Mouse (Mus musculus): ENCODE measurements at regions not wholly inside any gene's neighbourhood (a gene's known extent, or its start where the extent isn't known, plus 50 kb on each side); places are given as distances from the start of the nearest gene placed in this dataset.

DNA sequence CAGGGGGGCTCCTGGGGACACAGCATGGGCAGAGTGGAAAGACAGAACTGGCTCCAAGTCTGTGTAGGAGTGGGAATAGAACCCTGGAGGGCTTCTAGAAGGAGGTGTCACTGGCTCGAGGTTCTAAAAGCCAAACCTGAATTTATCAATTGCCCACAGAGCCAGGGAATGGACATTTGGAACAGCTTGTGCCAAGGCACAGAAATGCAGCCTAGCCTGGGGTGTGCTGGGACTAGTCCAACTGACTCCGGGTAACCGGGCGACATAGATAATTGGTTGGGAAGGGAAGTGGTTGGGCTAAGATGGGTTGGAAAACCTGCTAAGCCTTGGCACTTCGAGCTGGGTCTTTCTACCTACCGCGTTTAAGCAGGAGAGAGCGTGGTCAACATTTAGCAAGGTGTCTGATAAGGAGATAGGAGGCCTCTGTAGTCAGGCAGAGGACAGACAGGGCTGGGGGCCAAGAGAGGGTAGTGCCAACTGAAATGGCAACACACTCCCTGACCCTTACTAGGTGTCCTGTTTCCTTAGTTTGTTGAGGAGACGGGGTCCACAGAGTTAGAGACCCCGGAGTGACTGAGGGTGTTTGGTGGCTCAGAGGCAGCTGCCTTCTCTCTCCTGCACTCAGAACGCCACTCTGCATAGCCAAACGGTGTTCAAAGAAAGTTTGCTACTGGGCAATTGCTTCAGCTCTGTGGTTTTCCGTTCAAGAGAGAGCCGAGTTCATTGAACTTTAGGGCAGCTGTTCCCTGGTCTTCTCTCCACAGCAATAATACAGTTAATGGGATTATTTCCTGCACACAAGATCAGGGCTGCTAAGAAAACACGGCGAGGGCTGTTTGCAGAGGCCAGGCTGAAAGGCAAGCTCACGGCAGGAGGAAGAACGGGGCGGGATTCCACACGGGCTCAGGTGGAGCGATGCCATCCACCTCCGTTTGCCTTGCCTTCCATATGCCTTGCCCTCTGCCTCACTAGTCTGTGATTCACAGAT lies 138.3 kb upstream of the 1600014C23Rik start:
- no peak for ATAC-seq (ENCODE audit: low FRiP score, low read depth)
- H3K27ac ChIP-seq: no peak overlapping the region

GRCm38 (mm10) chr17:45871067-45871466 lies 137.4 kb upstream of the 1600014C23Rik start:
- no peak for ATAC-seq (ENCODE audit: low FRiP score, low read depth)
- Histone ChIP-seq H3K9ac (no peak overlapping the region), H3K4me3 (no peak overlapping the region), H3K4me1 (peaks cover 42% of the 10 kb centered on the region), H3K27me3 (replicated peaks) (0 out of 2 replicates have a peak, but pooled peaks cover 4% of the 10 kb centered on the region), H3K9me3 (no peaks in the 10 kb centered on the region), H3K4me2 (replicated peaks) (no peak overlapping the region), H3K27ac (no peak overlapping the region), H3K36me3 (no peaks in the 10 kb centered on the region)
- WGBS: 82% methylated on average over 9 of the region's 9 CpGs

More for the DNA sequence above, 138.3 kb upstream of the 1600014C23Rik start:
- no peak overlapping the region for H3K9ac ChIP-seq
- H3K36me3 ChIP-seq: no peaks in the 10 kb centered on the region
- H3K4me2 ChIP-seq (replicated peaks): no peak overlapping the region
- WGBS: 48% methylated on average over 22 of the region's 22 CpGs
- H3K4me3 ChIP-seq: no peak overlapping the region
- 0 out of 2 replicates have a peak, but pooled peaks cover 4% of the 10 kb centered on the region for H3K27me3 ChIP-seq (replicated peaks)
- H3K4me1 ChIP-seq: peaks cover 35% of the 10 kb centered on the region
- H3K9me3 ChIP-seq: no peaks in the 10 kb centered on the region

GRCm38 (mm10) chr17:45869014-45869968 lies 135.6 kb upstream of the 1600014C23Rik start:
- Histone ChIP-seq H3K4me3 (no peak overlapping the region), H3K4me1 (peaks cover 39% of the 10 kb centered on the region), H3K27me3 (replicated peaks) (0 out of 2 replicates have a peak, but pooled peaks cover 4% of the 10 kb centered on the region), H3K9me3 (no peaks in the 10 kb centered on the region), H3K4me2 (replicated peaks) (no peak overlapping the region), H3K9ac (0 out of 2 replicates have a peak overlapping the region, but pooled peaks have one; percentile 7), H3K27ac (no peak overlapping the region), H3K36me3 (no peaks in the 10 kb centered on the region)
- ATAC-seq (ENCODE audit: low FRiP score, low read depth): no peak
- WGBS: 53% methylated on average over 17 of the region's 17 CpGs

DNA sequence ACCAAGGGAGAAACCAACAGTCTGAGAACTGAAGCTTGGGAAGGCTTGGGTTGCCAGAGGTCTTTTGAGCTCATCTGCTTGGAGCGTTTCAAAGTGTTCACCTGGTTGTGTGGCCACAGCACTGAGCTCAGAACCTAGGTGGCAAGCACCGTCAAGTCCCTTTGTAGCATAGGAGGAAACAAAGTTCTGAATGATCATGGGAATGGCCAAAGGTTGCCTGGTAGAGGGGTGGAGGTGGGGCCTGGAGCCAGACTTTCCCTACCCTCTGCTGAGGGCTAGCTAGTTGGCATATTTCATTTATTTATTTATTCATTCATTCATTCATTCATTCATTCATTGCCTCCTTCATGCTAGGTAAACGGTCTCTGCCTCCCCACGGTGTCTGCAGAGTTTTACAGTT lies 134.9 kb upstream of the 1600014C23Rik start:
- Histone ChIP-seq H3K27me3 (replicated peaks) (0 out of 2 replicates have a peak, but pooled peaks cover 4% of the 10 kb centered on the region), H3K4me2 (replicated peaks) (no peak overlapping the region), H3K9ac (no peak overlapping the region), H3K4me1 (peaks cover 37% of the 10 kb centered on the region), H3K36me3 (no peaks in the 10 kb centered on the region), H3K4me3 (no peak overlapping the region), H3K9me3 (no peaks in the 10 kb centered on the region), H3K27ac (no peak overlapping the region)
- no peak for ATAC-seq (ENCODE audit: low FRiP score, low read depth)
- 88% methylated on average over 4 of the region's 4 CpGs for WGBS

DNA sequence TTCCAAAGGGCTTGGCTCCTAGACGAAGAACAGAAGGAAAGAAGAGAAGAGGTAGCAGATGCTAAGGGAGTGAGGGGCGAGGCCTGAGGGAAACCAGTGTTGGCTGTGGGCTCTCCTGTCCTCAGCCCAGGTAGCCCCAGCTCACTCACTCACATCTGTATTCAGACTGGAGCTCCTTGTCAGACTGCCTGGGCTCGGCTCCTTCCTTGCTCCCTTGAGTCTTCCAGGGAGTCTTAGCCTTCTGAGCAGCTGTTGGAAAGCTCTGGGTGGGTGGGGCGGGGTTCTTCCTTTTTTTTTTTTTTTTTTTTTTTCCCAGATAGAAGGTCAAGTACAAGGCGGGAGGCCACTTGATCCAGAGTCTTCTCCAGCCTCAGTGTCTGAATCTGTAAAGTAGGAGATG lies 134.1 kb upstream of the 1600014C23Rik start:
- no peak overlapping the region for H3K4me3 ChIP-seq
- H3K4me2 ChIP-seq (replicated peaks): no peak overlapping the region
- no peaks in the 10 kb centered on the region for H3K9me3 ChIP-seq
- WGBS: 83% methylated on average over 5 of the region's 5 CpGs
- no peak overlapping the region for H3K9ac ChIP-seq
- H3K4me1 ChIP-seq: peaks cover 29% of the 10 kb centered on the region
- ATAC-seq (ENCODE audit: low FRiP score, low read depth): no peak
- no peaks in the 10 kb centered on the region for H3K36me3 ChIP-seq
- 0 out of 2 replicates have a peak, but pooled peaks cover 4% of the 10 kb centered on the region for H3K27me3 ChIP-seq (replicated peaks)
- no peak overlapping the region for H3K27ac ChIP-seq

GRCm38 (mm10) chr17:45866876-45867652 lies 133.4 kb upstream of the 1600014C23Rik start:
- no peak for ATAC-seq (ENCODE audit: low FRiP score, low read depth)
- WGBS: 70% methylated on average over 15 of the region's 15 CpGs
- Histone ChIP-seq H3K9me3 (no peaks in the 10 kb centered on the region), H3K36me3 (no peaks in the 10 kb centered on the region), H3K27ac (no peak overlapping the region), H3K9ac (no peak overlapping the region), H3K4me2 (replicated peaks) (no peak overlapping the region), H3K4me1 (peaks cover 23% of the 10 kb centered on the region), H3K4me3 (no peak overlapping the region), H3K27me3 (replicated peaks) (0 out of 2 replicates have a peak, but pooled peaks cover 4% of the 10 kb centered on the region)

GRCm38 (mm10) chr17:45866346-45866745 lies 132.7 kb upstream of the 1600014C23Rik start:
- H3K4me3 ChIP-seq: no peak overlapping the region
- 18% methylated on average over 10 of the region's 10 CpGs for WGBS
- no peak for ATAC-seq (ENCODE audit: low FRiP score, low read depth)

DNA sequence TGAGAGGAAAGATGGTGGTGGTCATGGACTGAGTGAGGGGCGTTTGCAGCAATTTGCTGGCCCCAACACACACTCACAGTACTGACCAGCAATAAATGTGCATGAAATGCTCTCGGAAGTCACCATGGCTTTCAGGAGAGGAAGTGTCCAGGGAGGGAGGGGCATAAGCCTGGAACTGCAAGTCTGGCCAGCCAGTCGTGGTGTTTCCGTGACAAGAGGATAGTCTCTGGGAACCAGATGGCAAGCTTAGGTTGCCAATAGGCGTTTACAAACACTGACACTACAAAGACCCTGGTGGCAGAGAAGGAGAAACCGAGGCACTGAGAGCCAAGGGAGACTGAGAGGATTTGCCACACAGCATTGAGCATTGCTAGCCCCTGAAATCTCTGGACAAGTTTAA lies 132.3 kb upstream of the 1600014C23Rik start:
- no peak for ATAC-seq (ENCODE audit: low FRiP score, low read depth)
- Histone ChIP-seq H3K4me3 (no peak overlapping the region), H3K27ac (no peak overlapping the region), H3K9ac (no peak overlapping the region), H3K36me3 (no peaks in the 10 kb centered on the region), H3K27me3 (replicated peaks) (no peaks in the 10 kb centered on the region), H3K9me3 (no peaks in the 10 kb centered on the region), H3K4me2 (replicated peaks) (no peak overlapping the region), H3K4me1 (peaks cover 20% of the 10 kb centered on the region)
- 74% methylated on average over 6 of the region's 6 CpGs for WGBS

More at GRCm38 (mm10) chr17:45866346-45866745, 132.7 kb upstream of the 1600014C23Rik start:
- peaks cover 20% of the 10 kb centered on the region for H3K4me1 ChIP-seq
- no peak overlapping the region for H3K9ac ChIP-seq
- no peak overlapping the region for H3K27ac ChIP-seq
- no peaks in the 10 kb centered on the region for H3K36me3 ChIP-seq
- H3K4me2 ChIP-seq (replicated peaks): no peak overlapping the region
- no peaks in the 10 kb centered on the region for H3K27me3 ChIP-seq (replicated peaks)
- H3K9me3 ChIP-seq: no peaks in the 10 kb centered on the region

DNA sequence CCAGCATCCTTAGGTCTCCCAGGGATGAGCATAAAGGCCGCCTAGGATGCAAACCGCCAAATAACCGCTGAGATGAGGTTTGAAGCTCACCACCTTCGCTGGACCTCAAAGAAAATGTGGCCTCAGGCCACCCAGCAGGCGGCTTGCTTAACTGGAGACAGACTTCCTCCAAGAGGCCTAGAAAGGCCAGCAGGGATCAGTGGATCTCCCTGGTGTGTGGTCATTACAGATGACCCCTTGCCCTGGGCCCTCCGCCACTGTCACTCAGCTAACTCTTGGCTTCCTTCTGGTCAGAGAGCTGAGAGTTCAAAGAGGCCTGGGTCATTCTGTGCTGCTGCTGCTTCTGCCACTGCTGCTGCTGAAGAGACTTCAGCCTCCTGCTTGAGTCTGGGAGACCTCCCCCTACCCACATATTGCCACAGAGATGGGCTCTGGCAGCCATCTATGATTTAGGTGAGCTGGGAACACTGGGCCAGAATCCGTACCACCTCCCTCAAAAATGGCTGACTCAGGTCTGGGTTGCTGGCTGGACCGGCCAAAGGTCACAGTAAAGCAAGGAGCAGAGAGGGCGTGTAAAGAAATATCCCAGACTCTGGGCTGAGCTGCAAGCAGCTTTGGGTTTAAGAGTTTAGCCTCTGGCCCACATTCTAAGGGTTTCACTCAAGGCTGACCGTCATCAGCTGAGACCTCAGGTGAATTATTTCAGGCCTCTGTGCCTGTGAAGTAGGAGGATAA lies 130.0 kb upstream of the 1600014C23Rik start:
- H3K9me3 ChIP-seq: no peaks in the 10 kb centered on the region
- no peak overlapping the region for H3K4me3 ChIP-seq
- H3K27ac ChIP-seq: no peak overlapping the region
- no peak overlapping the region for H3K4me2 ChIP-seq (replicated peaks)
- no peak overlapping the region for H3K9ac ChIP-seq
- no peak for ATAC-seq (ENCODE audit: low FRiP score, low read depth)
- no peaks in the 10 kb centered on the region for H3K36me3 ChIP-seq
- peaks cover 11% of the 10 kb centered on the region for H3K4me1 ChIP-seq
- H3K27me3 ChIP-seq (replicated peaks): no peaks in the 10 kb centered on the region
- 47% methylated on average over 10 of the region's 10 CpGs for WGBS

DNA sequence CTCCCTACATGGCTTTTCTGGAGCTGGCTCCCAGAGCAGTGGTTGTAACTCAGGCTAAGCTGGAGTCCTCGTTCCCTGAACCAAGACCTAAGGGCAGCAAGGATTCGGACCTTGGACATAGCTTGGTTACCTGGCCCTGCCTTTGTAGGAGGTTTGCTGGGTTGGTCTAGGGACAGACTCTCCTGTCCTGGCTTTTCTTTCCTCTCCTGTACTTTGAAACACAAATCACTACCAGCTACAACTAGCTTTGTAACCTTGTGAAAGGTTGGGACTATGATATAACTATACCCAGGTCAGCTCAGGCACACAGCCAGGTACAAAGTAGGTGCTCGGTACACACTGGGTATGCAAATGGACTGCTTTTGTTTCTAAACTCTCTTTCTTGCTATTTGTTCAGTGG lies 129.4 kb upstream of the 1600014C23Rik start:
- Histone ChIP-seq H3K4me1 (peaks cover 11% of the 10 kb centered on the region), H3K36me3 (no peaks in the 10 kb centered on the region), H3K27ac (no peak overlapping the region), H3K9ac (no peak overlapping the region), H3K4me3 (no peak overlapping the region), H3K27me3 (replicated peaks) (no peaks in the 10 kb centered on the region), H3K9me3 (no peaks in the 10 kb centered on the region), H3K4me2 (replicated peaks) (no peak overlapping the region)
- WGBS: 80% methylated on average over 3 of the region's 3 CpGs
- no peak for ATAC-seq (ENCODE audit: low FRiP score, low read depth)

DNA sequence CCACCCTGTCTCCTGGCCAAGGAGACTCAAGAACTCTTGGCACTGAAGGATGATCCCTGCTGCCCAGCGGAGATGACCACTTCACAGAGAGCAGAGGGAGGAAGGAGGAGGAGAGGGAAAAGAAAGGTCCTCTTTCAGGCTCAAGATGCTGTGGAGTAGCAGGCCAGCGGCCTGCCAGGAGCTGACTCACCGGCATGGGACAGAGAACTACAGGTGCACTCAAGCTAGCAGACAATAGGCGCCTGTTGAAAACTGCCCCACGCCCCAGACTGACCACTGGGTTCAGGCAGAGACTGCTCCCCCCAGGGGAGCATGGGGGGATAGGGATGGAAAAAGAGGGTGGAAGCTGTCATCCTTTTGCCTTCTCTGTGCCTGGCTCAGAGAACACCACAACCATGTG lies 125.8 kb upstream of the 1600014C23Rik start:
- no peak overlapping the region for H3K4me3 ChIP-seq
- 85% methylated on average over 5 of the region's 5 CpGs for WGBS

More for the DNA sequence above, 125.8 kb upstream of the 1600014C23Rik start:
- H3K27me3 ChIP-seq (replicated peaks): no peaks in the 10 kb centered on the region
- ATAC-seq (ENCODE audit: low FRiP score, low read depth): no peak
- no peak overlapping the region for H3K4me2 ChIP-seq (replicated peaks)
- no peaks in the 10 kb centered on the region for H3K9me3 ChIP-seq
- no peak overlapping the region for H3K27ac ChIP-seq
- H3K4me1 ChIP-seq: peaks cover 4% of the 10 kb centered on the region; the same call in 1 of the 2 replicates
- H3K9ac ChIP-seq: no peak overlapping the region
- H3K36me3 ChIP-seq: no peaks in the 10 kb centered on the region

Measured in neural tube, embryonic 12.5 days (tissue).